Mouse (Mus musculus) small intestine, adult 2 months (tissue): ENCODE results near the gene Siva1. TPM values are rescaled to one million over a fixed set of nuclear protein-coding genes. Genes with fewer than 3 reads are reported as not detected.

ENCODE experiments used
- H3K27ac ChIP-seq: fragments of 200-500 bp; 2 replicates; pipeline ENCODE4 v1.5.1; 2012; ENCODE audit warnings: low read depth, low read length, control low read depth, inconsistent platforms; ENCODE audit not compliant: insufficient read depth
- H3K27me3 ChIP-seq: fragments of 200-500 bp; 2 replicates; pipeline ENCODE4 v1.6.1; 2012; ENCODE audit warnings: mild to moderate bottlenecking, moderate library complexity, low read length, inconsistent platforms; ENCODE audit not compliant: control insufficient read depth, insufficient read depth
- H3K36me3 ChIP-seq: fragments of 200-500 bp; 2 replicates; pipeline ENCODE4 v1.6.1; 2012; ENCODE audit warnings: mild to moderate bottlenecking, low read length, control low read depth, inconsistent platforms; ENCODE audit not compliant: control insufficient read depth, insufficient read depth
- H3K4me1 ChIP-seq: fragments of 200-500 bp; 2 replicates; pipeline ENCODE4 v1.6.1; 2012; ENCODE audit warnings: low read length, inconsistent platforms, mixed read lengths; ENCODE audit not compliant: control insufficient read depth, insufficient read depth, insufficient read length
- H3K4me3 ChIP-seq: fragments of 200-500 bp; 2 replicates; pipeline ENCODE4 v1.5.1; 2012; ENCODE audit warnings: low read depth, mild to moderate bottlenecking, control low read depth, inconsistent platforms, low read length, moderate library complexity
- CTCF ChIP-seq: fragments of 200-500 bp; IDR thresholded peaks from 2 replicates; pipeline ENCODE4 v1.5.1; 2012; ENCODE audit warnings: low read depth, mild to moderate bottlenecking, control low read depth, inconsistent platforms, low read length, moderate library complexity, mixed read lengths; ENCODE audit not compliant: insufficient replicate concordance, insufficient read length; ENCODE audit errors: extremely low read depth
- POLR2A ChIP-seq: fragments of 200-500 bp; IDR thresholded peaks from 2 replicates; pipeline ENCODE4 v1.6.1; 2012; ENCODE audit warnings: low read depth, mild to moderate bottlenecking, control low read depth, inconsistent platforms, low read length, moderate library complexity
- WGBS: fragments of 180-500 bp; shearing (Covaris S2); methylation state at CpG from one replicate; pipeline ENCODE4 v1.1.7; 2018; 5-methylcytosine and 5-hydroxymethylcytosine counted together
- polyA plus RNA-seq: library from polyadenylated mRNA; depleted of rRNA; stranded (reverse); fragments of >200 nt; gene quantifications from 2 replicates; pipeline ENCODE4 v1.2.3, GENCODE M21; 2012

Gene Siva1
- polyA plus RNA-seq, 1 experiment = 31.3 TPM

DNA sequence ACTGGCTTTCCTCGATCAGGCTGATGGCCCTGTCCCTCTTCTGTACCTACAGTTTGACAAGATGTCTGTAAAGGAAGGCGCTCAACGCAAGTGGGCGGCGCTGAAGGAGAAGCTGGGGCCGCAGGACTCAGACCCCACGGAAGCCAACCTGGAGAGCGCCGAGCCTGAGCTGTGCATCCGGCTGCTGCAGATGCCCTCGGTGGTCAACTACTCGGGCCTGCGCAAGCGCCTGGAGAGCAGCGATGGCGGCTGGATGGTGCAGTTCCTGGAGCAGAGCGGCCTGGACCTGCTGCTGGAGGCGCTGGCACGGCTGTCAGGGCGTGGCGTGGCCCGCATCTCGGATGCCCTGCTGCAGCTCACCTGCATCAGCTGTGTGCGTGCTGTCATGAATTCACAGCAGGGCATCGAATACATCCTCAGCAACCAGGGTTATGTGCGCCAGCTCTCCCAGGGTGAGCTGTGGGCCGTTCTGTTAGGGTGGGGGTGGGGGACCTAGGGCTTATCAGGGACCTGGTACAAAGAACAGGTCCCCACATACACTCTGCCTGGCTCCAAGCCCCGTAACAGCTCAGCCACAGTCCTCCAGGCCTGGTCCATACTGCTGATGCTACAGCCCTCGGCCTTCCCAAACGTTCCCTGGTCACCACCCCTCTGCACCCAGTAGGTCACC is 44.4 kb upstream of the Siva1 start:
- no peak overlapping the region for H3K4me3 ChIP-seq
- no peaks in the 10 kb centered on the region for H3K36me3 ChIP-seq
- no peaks in the 10 kb centered on the region for H3K27me3 ChIP-seq
- H3K4me1 ChIP-seq = no peaks in the 10 kb centered on the region
- 85% methylated on average over 30 of the region's 30 CpGs for WGBS
- TF ChIP-seq POLR2A (no peak), CTCF (no peak)
- H3K27ac ChIP-seq = no peak overlapping the region

GRCm38 (mm10) chr12:112604022-112604421 is 40.5 kb upstream of the Siva1 start:
- H3K4me3 ChIP-seq = no peak overlapping the region
- no peak overlapping the region for H3K27ac ChIP-seq
- H3K4me1 ChIP-seq = no peaks in the 10 kb centered on the region
- whole genome bisulfite sequencing = 77% methylated on average over 5 of the region's 5 CpGs
- H3K27me3 ChIP-seq = no peaks in the 10 kb centered on the region
- TF ChIP-seq POLR2A = no peak
- no peak for TF ChIP-seq CTCF
- H3K36me3 ChIP-seq = 0 out of 2 replicates have a peak, but pooled peaks cover 2% of the 10 kb centered on the region

- WGBS = 73% methylated on average over 20 of the region's 20 CpGs
- H3K27me3 ChIP-seq = no peaks in the 10 kb centered on the region
- 0 out of 2 replicates have a peak, but pooled peaks cover 2% of the 10 kb centered on the region for H3K36me3 ChIP-seq
- TF ChIP-seq CTCF = no peak
- no peaks in the 10 kb centered on the region for H3K4me1 ChIP-seq
- no peak overlapping the region for H3K27ac ChIP-seq
- no peak overlapping the region for H3K4me3 ChIP-seq
Measured at GRCm38 (mm10) chr12:112604709-112605649, 39.5 kb upstream of the Siva1 start.

DNA sequence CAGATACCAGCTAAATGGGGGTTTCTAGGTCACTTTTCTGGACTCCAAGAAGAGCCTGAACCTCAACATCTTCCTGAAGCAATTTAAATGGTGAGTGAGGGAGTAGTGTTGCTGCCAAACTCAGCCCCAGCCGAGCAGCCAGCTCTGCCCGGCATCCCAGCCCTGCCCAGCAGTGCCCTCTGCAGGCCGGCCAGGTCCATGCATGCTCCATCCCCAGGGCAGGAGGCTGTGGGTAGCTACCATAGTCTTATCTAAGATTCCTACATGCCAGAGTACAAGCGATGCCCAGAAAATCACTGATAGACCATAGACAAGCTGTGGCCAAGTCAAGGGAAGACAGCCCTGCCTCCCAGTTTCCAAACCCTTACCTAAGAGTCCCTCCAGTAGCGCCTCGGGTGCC is 38.7 kb upstream of the Siva1 start:
- 38% methylated on average over 6 of the region's 6 CpGs for WGBS
- Histone ChIP-seq H3K27ac (no peak overlapping the region), H3K4me3 (no peak overlapping the region), H3K27me3 (no peaks in the 10 kb centered on the region), H3K4me1 (no peaks in the 10 kb centered on the region), H3K36me3 (0 out of 2 replicates have a peak, but pooled peaks cover 2% of the 10 kb centered on the region)
- TF ChIP-seq POLR2A (no peak), CTCF (peak; percentile 96)

DNA sequence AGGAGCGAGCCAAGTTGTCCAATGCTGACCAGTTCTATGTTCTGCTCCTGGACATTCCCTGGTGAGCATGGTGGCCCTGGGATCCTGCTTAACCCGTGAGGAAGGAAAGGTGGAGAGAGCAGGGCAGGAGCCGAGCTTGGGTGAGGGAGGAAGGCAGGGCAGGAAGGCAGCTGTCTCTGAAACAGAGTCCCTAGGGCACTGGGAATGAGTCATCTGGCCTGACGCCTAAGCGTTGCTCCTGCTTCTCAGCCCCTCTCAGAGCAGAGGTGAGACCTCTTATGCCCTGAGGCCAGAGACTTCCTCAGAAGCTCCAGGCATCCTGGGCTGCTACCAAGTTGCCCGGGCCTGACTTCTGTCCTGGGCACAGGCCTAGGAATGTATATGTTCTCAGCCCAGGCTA is 37.5 kb upstream of the Siva1 start:
- no peaks in the 10 kb centered on the region for H3K4me1 ChIP-seq
- H3K27ac ChIP-seq = no peak overlapping the region
- H3K27me3 ChIP-seq = no peaks in the 10 kb centered on the region
- H3K4me3 ChIP-seq = no peak overlapping the region
- H3K36me3 ChIP-seq = 0 out of 2 replicates have a peak, but pooled peaks cover 2% of the 10 kb centered on the region
- TF ChIP-seq POLR2A (no peak), CTCF (no peak)
- WGBS = 72% methylated on average over 6 of the region's 6 CpGs

- peaks cover 7% of the 10 kb centered on the region; the same call in 1 of the 2 replicates for H3K4me1 ChIP-seq
- WGBS = 82% methylated on average over 10 of the region's 10 CpGs
- no peaks in the 10 kb centered on the region for H3K27me3 ChIP-seq
- no peak overlapping the region for H3K4me3 ChIP-seq
- H3K36me3 ChIP-seq = 0 out of 2 replicates have a peak, but pooled peaks cover 2% of the 10 kb centered on the region
- TF ChIP-seq CTCF (no peak), POLR2A (no peak)
- no peak overlapping the region for H3K27ac ChIP-seq
Measured at GRCm38 (mm10) chr12:112609031-112609430, 35.4 kb upstream of the Siva1 start.

GRCm38 (mm10) chr12:112616668-112617067 is 27.8 kb upstream of the Siva1 start:
- no peak for TF ChIP-seq POLR2A
- TF ChIP-seq CTCF = no peak
- H3K4me1 ChIP-seq = peaks cover 19% of the 10 kb centered on the region
- H3K4me3 ChIP-seq = no peak overlapping the region
- 43% methylated on average over 9 of the region's 9 CpGs for WGBS
- no peaks in the 10 kb centered on the region for H3K36me3 ChIP-seq
- peak overlapping the region; percentile 66; the same call in 1 of the 2 replicates for H3K27ac ChIP-seq
- H3K27me3 ChIP-seq = peaks cover 12% of the 10 kb centered on the region; the same call in 1 of the 2 replicates
